Mouse (Mus musculus) ES-Bruce4 (cell line): ENCODE data around the gene 9830107B12Rik.

Experiments
- CTCF ChIP-seq: IDR thresholded peaks from one replicate; pipeline ENCODE4 v1.8.1; 2011; ENCODE audit warnings: low read depth, low read length
- POLR2A ChIP-seq: IDR thresholded peaks from one replicate; pipeline ENCODE4 v1.8.1; 2011; ENCODE audit warnings: low read length; ENCODE audit not compliant: insufficient read depth

GRCm38 (mm10) chr17:48118570-48118969, 27.5 kb downstream of the 9830107B12Rik start:
- no peak for TF ChIP-seq CTCF
- no peak for TF ChIP-seq POLR2A
